Mouse (Mus musculus): ENCODE data around the gene Lst1. TPM values are rescaled to one million over a fixed set of nuclear protein-coding genes. Genes with fewer than 3 reads are reported as not detected.
A peak's percentile ranks its signal among the peaks of the same experiment; 100 is the strongest.

Gene Lst1
- polyA plus RNA-seq, 1 experiment from 2014 or later = 27.5 TPM

GRCm38 (mm10) chr17:35153931-35154330 lies 34.3 kb downstream of the Lst1 start:
- Histone ChIP-seq H3K4me2 (no peak overlapping the region), H3K9ac (no peak overlapping the region), H3K4me1 (peaks cover 10% of the 10 kb centered on the region), H3K27ac (no peak overlapping the region), H3K4me3 (no peak overlapping the region), H3K36me3 (peaks cover 98% of the 10 kb centered on the region), H3K27me3 (no peaks in the 10 kb centered on the region), H3K9me3 (no peaks in the 10 kb centered on the region)
- 53% methylated on average over 4 of the region's 4 CpGs for WGBS
- no peak for ATAC-seq (ENCODE audit: insufficient number of reproducible peaks, low FRiP score, low TSS enrichment, low read depth)

DNA sequence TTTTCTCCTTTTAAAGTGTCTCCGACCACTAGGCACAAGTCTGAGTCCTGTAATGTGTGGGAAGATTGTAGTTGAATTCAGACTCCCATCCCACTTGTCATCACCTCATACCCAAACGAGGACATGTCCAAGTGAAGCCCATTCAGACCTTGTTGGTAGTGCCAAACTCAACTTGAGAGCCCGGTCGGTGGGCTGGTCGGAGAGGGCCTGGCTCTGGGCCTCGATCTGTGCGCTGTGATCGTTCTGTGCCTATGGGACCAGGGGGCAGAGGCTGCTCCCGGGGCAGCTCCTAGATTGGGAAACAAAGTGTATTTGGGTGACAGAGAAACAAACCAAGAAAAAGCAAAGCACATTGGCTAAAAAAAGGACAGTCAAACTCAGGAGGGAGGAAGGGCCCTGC lies 35.2 kb downstream of the Lst1 start:
- peaks cover 10% of the 10 kb centered on the region for H3K4me1 ChIP-seq
- no peak overlapping the region for H3K9ac ChIP-seq
- H3K36me3 ChIP-seq = peaks cover 98% of the 10 kb centered on the region
- no peaks in the 10 kb centered on the region for H3K27me3 ChIP-seq
- H3K4me2 ChIP-seq = no peak overlapping the region
- H3K9me3 ChIP-seq = no peaks in the 10 kb centered on the region
- ATAC-seq (ENCODE audit: insufficient number of reproducible peaks, low FRiP score, low TSS enrichment, low read depth) = no peak
- 91% methylated on average over 9 of the region's 9 CpGs for WGBS
- no peak overlapping the region for H3K27ac ChIP-seq
- H3K4me3 ChIP-seq = no peak overlapping the region

DNA sequence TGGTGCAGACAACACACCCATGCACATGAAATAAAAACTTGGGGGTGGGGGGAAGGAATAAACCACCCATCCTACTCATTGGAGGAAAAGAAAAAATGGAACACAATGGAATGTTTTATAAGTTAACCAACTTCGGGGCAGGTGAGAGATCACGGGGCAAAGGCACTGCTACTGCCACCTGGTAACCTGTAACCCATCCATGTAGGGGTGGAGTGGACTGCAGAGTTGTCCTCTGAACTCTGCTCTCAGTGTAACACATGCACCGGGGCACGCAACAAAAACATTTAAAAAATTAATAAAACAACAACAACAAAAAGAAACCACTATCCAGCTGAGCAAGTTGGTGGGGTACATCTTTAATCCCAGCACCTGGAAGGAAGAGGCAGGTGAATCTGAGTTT lies 36.1 kb downstream of the Lst1 start:
- Histone ChIP-seq H3K4me3 (no peak overlapping the region), H3K4me2 (no peak overlapping the region), H3K9me3 (no peaks in the 10 kb centered on the region), H3K27me3 (no peaks in the 10 kb centered on the region), H3K27ac (no peak overlapping the region), H3K36me3 (peaks cover 98% of the 10 kb centered on the region), H3K9ac (no peak overlapping the region), H3K4me1 (peaks cover 10% of the 10 kb centered on the region)
- WGBS = 98% methylated on average over 4 of the region's 4 CpGs
- ATAC-seq (ENCODE audit: insufficient number of reproducible peaks, low FRiP score, low TSS enrichment, low read depth) = no peak

DNA sequence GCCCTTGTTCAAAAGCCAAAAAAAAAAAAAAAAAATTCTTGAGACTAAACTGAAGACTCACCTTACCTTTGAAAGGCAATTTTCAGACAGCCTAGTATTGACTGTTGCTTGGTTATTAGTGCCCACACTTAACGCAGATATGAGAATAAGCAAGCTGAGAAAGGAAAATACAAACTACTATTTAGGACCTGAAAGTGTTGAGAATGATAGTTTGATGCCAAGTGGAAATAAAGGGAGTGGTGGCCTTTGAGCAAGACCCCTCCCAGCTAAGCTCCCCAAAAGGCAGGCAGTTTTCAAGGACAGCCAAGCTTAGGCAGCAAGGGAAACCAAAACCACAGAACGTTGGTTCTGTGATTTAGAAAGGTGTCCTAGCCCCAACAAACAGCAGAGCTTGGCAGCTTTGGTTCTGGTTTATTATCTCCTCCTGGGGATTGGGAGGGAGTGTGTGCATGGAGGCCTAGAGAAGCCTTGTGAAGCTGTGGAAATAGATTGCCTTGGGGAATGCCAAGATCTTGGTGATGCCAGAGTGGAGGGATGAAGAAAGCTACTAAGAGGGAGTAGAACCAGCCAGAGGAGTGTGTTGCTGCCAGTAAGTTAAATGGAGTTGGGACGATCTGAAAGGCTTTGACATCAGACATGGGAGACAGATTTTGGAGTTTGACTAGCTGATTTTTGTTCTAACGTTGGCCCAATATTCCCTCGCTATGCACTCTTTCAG lies 40.2 kb downstream of the Lst1 start:
- Histone ChIP-seq H3K27ac (0 out of 2 replicates have a peak overlapping the region, but pooled peaks have one; percentile 52), H3K4me2 (no peak overlapping the region), H3K4me1 (no peaks in the 10 kb centered on the region), H3K9me3 (no peaks in the 10 kb centered on the region), H3K27me3 (no peaks in the 10 kb centered on the region), H3K36me3 (peaks cover 98% of the 10 kb centered on the region), H3K9ac (no peak overlapping the region), H3K4me3 (no peak overlapping the region)
- no peak for ATAC-seq (ENCODE audit: insufficient number of reproducible peaks, low FRiP score, low TSS enrichment, low read depth)
- WGBS = 57% methylated on average over 5 of the region's 5 CpGs

DNA sequence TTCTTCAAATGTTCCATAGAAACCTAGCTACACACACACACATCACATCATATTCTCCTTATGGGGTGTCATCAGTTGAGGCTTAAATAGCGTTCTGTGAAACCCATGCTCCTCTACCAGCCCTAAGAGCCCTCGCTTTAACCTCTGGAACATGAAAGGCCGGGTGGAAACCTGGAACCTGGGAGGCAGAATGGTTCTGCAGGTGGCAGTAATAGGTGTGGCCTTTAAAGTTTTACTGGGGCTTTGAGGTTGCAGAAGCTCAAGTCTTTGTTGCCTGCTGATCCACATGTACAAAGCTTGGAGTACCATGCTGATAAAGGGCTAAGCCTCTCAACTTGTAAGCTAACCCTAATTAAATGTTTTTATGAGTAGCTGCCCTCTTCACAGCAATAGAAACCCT lies 40.9 kb downstream of the Lst1 start:
- no peak for ATAC-seq (ENCODE audit: insufficient number of reproducible peaks, low FRiP score, low TSS enrichment, low read depth)
- no peak overlapping the region; the same call in 1 of the 2 replicates for H3K27ac ChIP-seq
- H3K4me2 ChIP-seq = no peak overlapping the region
- WGBS = 39% methylated on average over 3 of the region's 3 CpGs
- H3K9me3 ChIP-seq = no peaks in the 10 kb centered on the region
- no peak overlapping the region for H3K9ac ChIP-seq
- no peaks in the 10 kb centered on the region for H3K4me1 ChIP-seq
- no peak overlapping the region for H3K4me3 ChIP-seq
- no peaks in the 10 kb centered on the region for H3K27me3 ChIP-seq
- peaks cover 98% of the 10 kb centered on the region for H3K36me3 ChIP-seq

DNA sequence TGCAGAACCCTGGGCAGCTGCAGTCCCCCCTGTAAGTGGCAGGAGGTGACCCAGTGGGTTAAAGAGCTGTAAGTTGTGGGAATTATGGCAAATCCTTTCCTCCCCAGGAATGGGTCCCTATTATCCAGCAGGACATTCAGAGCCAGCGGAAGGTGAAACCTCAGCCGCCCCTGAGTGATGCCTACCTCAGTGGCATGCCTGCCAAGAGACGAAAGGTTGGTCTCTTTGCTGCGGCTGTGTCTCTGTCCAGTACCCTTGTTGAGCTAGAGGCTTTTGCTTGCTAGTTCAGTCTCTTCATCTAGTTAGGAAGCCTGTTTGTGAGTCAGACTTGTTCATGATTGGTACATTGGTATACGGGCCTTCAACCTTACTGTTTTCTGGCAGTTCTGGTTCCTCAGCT lies 42.1 kb downstream of the Lst1 start:
- peaks cover 98% of the 10 kb centered on the region for H3K36me3 ChIP-seq
- H3K27ac ChIP-seq = no peak overlapping the region
- H3K4me2 ChIP-seq = no peak overlapping the region
- H3K27me3 ChIP-seq = no peaks in the 10 kb centered on the region
- no peak overlapping the region for H3K4me3 ChIP-seq
- H3K9ac ChIP-seq = no peak overlapping the region
- ATAC-seq (ENCODE audit: insufficient number of reproducible peaks, low FRiP score, low TSS enrichment, low read depth) = no peak
- WGBS = 86% methylated on average over 5 of the region's 5 CpGs
- no peaks in the 10 kb centered on the region for H3K9me3 ChIP-seq
- H3K4me1 ChIP-seq = no peaks in the 10 kb centered on the region

DNA sequence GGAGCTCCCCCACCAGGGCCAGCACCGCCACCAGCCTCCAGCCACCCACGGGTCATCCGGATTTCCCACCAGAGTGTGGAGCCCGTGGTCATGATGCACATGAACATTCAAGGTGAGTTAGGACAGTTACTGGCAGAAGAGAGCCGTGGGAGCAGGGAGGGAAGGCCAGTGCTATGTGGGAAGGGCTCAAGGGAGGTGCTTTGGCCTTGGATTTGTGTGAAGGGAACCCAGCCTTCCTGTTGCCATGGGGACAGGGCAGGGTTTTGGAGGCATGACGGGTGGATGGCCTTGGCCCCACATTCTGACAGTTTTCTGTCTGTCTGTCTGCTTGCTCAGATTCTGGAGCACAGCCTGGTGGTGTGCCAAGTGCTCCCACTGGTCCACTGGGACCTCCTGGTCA lies 46.3 kb downstream of the Lst1 start:
- Histone ChIP-seq H3K9me3 (no peaks in the 10 kb centered on the region), H3K27ac (no peak overlapping the region), H3K4me3 (no peak overlapping the region), H3K36me3 (peaks cover 88% of the 10 kb centered on the region), H3K4me2 (no peak overlapping the region), H3K27me3 (no peaks in the 10 kb centered on the region), H3K4me1 (peaks cover 8% of the 10 kb centered on the region), H3K9ac (no peak overlapping the region)
- ATAC-seq (ENCODE audit: insufficient number of reproducible peaks, low FRiP score, low TSS enrichment, low read depth) = no peak
- WGBS = 90% methylated on average over 6 of the region's 6 CpGs

DNA sequence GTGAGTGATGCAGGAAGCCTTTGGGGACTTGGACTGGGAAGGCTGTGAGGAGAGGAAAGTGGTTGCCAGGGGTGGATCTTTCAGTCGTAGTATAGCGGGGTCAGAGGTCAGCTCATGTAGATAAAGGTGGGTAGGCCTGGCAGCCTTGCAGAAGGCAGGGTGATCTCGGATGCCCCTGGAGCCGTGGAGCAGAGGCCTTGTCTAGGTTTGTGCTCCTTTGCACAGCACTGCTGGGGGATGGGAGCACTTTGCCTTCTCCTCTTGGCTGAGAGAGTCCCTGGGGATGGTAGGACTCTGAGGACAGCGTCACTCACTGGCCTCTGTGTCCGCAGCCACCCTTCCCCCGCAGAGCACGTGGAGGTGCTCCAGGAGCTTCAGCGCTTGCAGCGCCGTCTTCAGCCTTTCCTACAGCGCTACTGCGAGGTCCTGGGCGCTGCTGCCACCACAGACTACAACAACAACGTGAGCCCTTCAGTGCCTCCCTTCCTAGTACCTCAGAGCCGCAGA lies 47.7 kb downstream of the Lst1 start:
- Histone ChIP-seq H3K9ac (no peak overlapping the region), H3K9me3 (no peaks in the 10 kb centered on the region), H3K4me2 (no peak overlapping the region), H3K4me3 (no peak overlapping the region), H3K36me3 (peaks cover 74% of the 10 kb centered on the region), H3K27me3 (no peaks in the 10 kb centered on the region), H3K4me1 (peaks cover 14% of the 10 kb centered on the region), H3K27ac (no peak overlapping the region)
- WGBS = 81% methylated on average over 16 of the region's 16 CpGs
- no peak for ATAC-seq (ENCODE audit: insufficient number of reproducible peaks, low FRiP score, low TSS enrichment, low read depth)

GRCm38 (mm10) chr17:35139269-35139668 lies 49.0 kb downstream of the Lst1 start:
- Histone ChIP-seq H3K4me2 (no peak overlapping the region), H3K9ac (no peak overlapping the region), H3K4me3 (no peak overlapping the region), H3K27me3 (no peaks in the 10 kb centered on the region), H3K9me3 (no peaks in the 10 kb centered on the region), H3K27ac (no peak overlapping the region), H3K36me3 (peaks cover 61% of the 10 kb centered on the region), H3K4me1 (peaks cover 14% of the 10 kb centered on the region)
- 95% methylated on average over 3 of the region's 3 CpGs for WGBS
- ATAC-seq (ENCODE audit: insufficient number of reproducible peaks, low FRiP score, low TSS enrichment, low read depth) = no peak

GRCm38 (mm10) chr17:35135591-35136320 lies 52.5 kb downstream of the Lst1 start:
- under 1% methylated on average over 43 of the region's 43 CpGs for WGBS

More at GRCm38 (mm10) chr17:35135591-35136320, 52.5 kb downstream of the Lst1 start:
- peak overlapping the region; percentile 50 for H3K9ac ChIP-seq
- H3K4me2 ChIP-seq = peak overlapping the region; percentile 75
- H3K27ac ChIP-seq = peak overlapping the region; percentile 97
- H3K9me3 ChIP-seq = no peaks in the 10 kb centered on the region
- peak; percentile 38 for ATAC-seq (ENCODE audit: insufficient number of reproducible peaks, low FRiP score, low TSS enrichment, low read depth)
- peaks cover 14% of the 10 kb centered on the region for H3K4me1 ChIP-seq
- H3K4me3 ChIP-seq = peak overlapping the region; percentile 75
- peaks cover 26% of the 10 kb centered on the region for H3K36me3 ChIP-seq
- no peaks in the 10 kb centered on the region for H3K27me3 ChIP-seq
